Mouse (Mus musculus) small intestine, adult 2 months (tissue): ENCODE measurements around the gene Acad12.

Experiments
- CTCF ChIP-seq: fragments of 200-500 bp; IDR thresholded peaks from 2 replicates; pipeline ENCODE4 v1.5.1; 2012; ENCODE audit warnings: low read depth, mild to moderate bottlenecking, control low read depth, inconsistent platforms, low read length, moderate library complexity, mixed read lengths; ENCODE audit not compliant: insufficient replicate concordance, insufficient read length; ENCODE audit errors: extremely low read depth
- POLR2A ChIP-seq: fragments of 200-500 bp; IDR thresholded peaks from 2 replicates; pipeline ENCODE4 v1.6.1; 2012; ENCODE audit warnings: low read depth, mild to moderate bottlenecking, control low read depth, inconsistent platforms, low read length, moderate library complexity

DNA sequence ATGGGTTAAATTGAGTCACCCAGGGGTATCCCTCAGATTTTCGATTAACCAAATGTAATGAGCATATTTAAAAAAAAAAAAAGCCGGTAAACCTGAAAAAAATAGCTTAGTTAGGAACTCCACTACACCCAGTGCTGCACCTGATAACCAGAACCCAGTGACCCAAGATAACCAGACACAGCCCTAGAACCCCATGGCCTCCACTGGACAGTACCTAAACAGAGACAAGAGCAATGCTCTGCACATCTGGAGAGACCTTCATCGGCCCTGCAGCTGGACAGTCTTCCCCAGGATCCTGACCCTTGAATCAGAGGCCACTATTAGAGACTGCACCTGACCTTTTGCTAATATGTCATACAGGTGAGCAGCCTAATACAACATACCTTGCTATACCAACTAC is 71.7 kb downstream of the Acad12 start:
- TF ChIP-seq CTCF: no peak
- TF ChIP-seq POLR2A: no peak
